Mouse (Mus musculus) fibroblast of lung, adult 2 months (primary cell): ENCODE results near the gene Mthfd2l.

ENCODE experiments used
- DNase-seq: peaks from one replicate; pipeline ENCODE4 v3.0.0-alpha.2; 2011; ENCODE audit warnings: low read depth

The Mthfd2l gene

DNA sequence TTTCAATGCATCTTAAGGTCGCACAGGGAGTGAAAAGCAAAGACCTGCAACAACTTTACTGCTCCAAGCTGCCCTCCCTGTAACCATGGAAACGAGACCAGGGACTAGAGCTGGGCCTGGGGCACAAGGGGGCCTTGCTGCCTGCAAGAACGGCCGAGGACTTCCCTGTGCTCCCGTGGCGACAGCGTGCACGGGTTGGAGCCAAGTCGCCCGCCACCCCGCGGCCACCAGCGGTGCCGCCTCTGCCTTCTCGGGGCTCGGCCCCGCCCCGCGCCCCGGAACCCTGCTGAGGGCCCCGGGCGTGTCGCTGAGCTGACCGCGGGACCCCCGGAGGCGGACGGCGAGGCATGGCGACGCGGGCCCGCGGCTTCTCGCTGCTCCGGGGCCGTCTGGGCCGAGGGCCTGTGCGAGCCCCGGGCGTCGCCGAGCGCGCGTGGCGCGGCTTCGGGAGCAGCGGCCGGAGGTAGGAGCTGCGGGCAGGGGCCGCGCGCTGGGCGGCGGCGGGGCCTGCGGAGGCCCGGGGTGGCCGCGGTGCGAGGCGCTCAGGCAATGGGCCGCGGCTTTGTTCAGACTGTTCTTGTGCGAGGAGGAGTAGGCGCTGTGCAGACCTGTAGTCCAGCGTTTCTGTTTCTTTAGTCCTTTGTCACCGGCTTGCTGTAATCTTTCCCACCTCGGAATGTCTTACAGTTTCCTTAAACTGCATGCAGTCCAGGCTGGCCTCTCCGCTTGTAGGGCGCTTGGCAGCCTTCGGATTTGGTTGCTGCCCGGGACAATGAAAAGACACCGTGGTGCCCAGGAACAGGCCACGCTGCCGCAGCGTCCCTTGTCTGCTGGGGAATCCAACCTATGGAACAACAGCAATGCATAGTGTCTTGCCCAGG lies at the start of gene Mthfd2l:
Gene Mthfd2l (plus strand): TSS at position 147 of the 881 bp plus-strand sequence.
- DNase-seq, result peak; percentile 35

DNA sequence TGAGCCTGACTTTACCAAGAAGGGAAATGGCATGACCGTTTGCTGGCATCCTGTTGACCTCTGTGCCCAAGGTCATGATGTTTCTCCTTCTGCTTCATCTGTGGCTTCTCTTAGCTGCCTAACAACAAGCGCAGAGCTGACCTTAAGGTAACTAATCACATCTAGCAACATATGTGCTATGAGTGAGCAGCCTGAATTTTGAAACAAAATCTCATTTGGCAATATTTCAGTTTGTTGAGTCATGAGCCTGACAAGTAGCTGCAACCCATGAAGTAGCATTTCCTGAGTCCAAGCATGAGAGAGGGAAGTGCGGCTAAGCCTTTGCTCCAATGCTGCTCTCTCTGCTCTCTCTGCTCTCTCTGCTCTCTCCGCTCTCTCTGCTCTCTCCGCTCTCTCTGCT lies 49.2 kb upstream of the Mthfd2l start:
- no peak for DNase-seq

GRCm38 (mm10) chr5:90882146-90882545 lies 48.8 kb upstream of the Mthfd2l start:
- no peak for DNase-seq

DNA sequence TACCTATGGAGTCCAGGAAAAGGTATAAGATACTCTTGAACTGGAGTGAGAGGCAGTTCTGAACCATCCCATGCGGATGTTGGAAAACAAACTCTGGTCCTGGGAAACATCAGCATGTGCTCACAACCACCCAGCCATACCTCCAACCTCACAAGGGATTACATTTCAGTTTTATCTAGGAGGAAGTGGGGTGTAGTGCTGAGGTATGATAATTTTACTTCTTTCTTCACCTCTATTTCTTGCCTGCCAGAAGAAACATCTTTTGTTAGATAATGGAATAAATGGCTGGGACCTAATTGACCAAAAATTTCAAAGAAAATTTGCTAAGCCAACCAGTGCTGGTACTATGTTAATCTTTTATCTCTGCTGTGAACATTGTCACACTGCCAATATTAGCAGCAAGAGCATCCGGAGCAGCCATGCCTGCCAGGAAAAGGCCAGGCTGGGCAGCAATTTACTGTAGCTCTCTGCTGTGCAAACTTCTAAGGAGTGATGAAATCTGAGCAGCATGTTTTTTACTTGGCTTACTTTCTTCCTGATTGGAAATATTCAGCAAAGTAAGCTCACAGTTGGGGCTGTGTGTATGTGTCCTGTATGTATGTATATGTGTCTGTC lies 46.2 kb upstream of the Mthfd2l start:
- DNase-seq, result no peak

- DNase-seq, result no peak
Measured at GRCm38 (mm10) chr5:90888661-90889060, 42.3 kb upstream of the Mthfd2l start.

DNA sequence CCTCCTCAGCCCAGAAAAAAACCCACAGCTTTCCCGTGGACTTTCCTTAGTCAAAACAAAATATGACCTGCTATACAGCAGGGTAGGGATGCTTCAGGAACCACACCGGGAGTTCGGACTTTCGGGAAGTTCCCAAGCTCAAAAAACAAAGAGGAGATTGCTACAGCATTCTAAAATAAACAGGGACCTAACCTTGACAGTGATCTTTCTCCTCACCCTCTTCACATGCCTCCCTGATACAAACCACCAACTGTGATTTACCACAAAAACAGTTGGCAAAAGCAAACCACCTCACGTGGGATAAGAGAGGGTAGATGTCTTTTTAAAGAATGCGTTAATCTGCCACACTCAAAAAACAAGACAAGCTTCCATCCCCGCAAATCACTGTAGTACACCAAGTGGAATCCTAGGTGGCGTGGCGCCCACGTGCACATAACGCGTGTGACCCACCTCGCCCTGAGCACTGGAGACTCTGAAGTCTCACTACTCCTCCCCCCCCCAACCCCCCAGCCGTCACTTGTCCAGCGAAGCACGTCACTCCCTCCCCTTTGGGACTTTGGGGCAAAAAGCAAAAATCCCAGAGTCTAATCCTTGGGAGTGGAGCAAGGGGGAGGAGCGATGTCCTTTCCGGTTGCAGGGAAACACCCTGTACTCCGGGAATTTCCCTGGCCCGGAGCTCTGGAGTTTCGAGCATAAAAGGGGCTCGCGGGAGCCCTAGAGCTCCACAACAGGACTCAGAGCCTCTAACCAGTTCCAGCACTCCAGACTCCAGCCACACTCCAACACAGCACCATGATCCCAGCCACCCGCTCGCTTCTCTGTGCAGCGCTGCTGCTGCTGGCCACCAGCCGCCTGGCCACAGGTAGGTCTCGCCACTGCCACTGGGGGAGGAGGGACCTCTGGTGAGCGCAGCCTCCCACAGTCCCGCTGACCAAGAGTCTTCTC lies 40.1 kb upstream of the Mthfd2l start, which contains the start of gene Cxcl1:
Gene Cxcl1 (plus strand): TSS at position 723 of the 945 bp plus-strand sequence.
- no peak for DNase-seq

DNA sequence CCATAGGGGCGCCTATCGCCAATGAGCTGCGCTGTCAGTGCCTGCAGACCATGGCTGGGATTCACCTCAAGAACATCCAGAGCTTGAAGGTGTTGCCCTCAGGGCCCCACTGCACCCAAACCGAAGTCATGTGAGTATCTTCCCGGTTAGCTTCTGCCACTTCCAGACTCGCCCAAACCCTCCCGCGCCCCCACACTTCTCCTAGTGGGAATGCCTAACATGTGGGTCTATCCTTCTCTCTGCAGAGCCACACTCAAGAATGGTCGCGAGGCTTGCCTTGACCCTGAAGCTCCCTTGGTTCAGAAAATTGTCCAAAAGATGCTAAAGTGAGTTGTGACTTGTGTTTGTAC lies 39.5 kb upstream of the Mthfd2l start:
- DNase-seq, result no peak

DNA sequence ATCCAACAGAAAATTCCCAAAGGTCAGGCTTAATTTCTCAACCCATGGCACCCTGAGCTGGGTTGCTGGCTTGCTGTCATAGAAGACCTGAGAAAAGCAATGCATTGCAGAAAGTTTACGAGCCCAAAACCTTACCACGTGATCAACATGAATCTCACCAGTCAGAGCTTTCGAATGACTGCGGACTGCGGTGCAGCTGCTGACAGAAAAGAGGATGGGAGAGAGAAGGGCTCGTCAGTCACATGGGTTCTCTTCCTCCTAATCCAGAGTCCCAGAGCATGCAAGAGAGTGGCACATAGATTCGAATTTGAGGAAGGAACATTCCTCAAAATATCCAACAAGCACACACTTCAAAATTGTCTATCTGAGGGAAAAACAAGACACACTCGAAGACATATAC lies 36.7 kb upstream of the Mthfd2l start:
- no peak for DNase-seq

DNA sequence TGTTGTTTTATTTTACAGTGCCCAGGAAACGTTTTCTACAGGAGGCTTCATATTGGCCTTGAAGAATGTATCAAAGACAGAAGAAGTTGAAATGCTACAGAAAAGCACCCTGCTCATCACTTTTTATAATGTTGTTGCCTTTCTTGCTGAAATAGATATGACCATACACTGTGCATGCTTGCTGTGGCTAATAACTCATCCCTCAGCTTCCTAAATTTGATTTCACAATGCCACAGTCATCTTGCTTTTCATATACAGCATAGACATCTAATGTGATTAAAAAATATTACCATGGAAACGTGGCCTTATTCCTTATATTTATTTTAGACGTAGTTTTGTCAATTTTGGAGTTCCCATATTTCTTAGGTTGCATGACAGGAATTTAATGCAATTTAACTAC lies 33.5 kb upstream of the Mthfd2l start:
- no peak for DNase-seq

DNA sequence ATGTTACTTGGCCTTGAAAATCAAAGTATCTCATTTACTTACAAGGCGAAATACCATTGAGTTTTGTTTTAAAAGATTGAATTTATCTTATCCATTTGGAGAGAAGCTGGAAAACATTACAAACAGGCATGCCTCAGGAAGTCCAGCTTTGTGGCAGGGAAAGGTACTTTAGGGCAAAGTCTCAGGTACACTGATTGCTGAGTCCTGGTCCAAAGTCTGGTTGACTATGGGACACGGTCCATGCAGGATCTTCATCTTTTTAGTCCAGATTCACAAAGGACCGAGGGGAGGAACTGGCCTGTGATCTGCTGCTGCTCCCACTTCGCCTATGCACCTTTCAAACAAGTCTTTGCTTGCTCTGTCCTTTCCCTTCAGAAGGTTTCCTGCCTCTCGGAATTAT lies 31.6 kb upstream of the Mthfd2l start:
- DNase-seq, result no peak

DNA sequence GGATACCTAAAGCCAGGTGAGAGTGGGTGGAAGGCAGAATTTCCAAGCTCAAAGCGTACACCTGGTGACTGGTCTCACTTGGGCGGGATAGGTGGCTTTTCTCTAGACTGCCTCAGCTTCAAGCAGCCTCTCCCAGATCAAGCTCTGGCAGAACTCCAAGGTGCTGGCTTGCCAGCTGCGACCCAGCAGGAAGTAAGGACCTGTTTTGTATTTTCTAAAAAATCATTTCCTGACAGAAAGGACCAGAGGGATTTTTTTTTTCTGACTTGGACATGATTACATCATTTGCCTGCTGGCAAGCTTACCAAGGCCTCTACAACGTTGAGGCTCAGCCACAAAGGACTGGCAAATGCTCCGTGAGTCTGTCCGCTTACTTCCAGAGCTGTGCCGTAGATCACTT lies 30.8 kb upstream of the Mthfd2l start:
- no peak for DNase-seq

- no peak for DNase-seq
Measured at GRCm38 (mm10) chr5:90900688-90901087, 30.2 kb upstream of the Mthfd2l start.

- no peak for DNase-seq
Measured at GRCm38 (mm10) chr5:90902380-90903260, 28.3 kb upstream of the Mthfd2l start.

DNA sequence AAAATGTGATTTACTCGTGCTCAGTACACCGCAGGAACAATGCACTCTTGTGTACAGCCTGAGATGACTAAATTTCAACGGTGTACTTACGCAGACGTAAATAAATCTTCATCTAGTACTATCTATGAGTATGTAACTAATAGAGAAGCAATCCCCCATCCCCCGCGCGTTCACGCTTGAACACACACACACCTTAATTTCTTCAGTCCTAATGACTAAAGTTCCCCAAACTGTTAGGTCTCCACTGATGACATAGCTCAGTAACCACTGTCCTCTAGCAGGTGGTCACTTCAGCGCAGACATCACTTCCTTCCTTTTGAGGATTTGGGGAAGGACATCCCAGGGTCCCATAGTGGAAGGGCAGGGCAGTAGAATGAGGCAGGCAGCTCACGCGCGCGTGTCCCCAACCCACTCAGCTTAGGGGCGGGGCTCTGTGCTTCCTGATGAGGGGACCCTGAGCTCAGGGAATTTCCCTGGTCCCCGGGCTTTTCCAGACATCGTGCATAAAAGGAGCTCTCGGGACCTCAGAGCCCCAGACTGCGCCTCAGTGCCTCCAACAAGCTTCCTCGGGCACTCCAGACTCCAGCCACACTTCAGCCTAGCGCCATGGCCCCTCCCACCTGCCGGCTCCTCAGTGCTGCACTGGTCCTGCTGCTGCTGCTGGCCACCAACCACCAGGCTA lies 27.4 kb upstream of the Mthfd2l start, which contains the start of gene Cxcl2:
Gene Cxcl2 (plus strand): TSS at position 533 of the 682 bp plus-strand sequence.
- no peak for DNase-seq

- peak; percentile 36 for DNase-seq
Measured at GRCm38 (mm10) chr5:90908983-90909382, 21.9 kb upstream of the Mthfd2l start.

- no peak for DNase-seq
Measured at GRCm38 (mm10) chr5:90919495-90919894, 11.4 kb upstream of the Mthfd2l start.

GRCm38 (mm10) chr5:90922958-90923357 lies 8.0 kb upstream of the Mthfd2l start:
- no peak for DNase-seq

DNA sequence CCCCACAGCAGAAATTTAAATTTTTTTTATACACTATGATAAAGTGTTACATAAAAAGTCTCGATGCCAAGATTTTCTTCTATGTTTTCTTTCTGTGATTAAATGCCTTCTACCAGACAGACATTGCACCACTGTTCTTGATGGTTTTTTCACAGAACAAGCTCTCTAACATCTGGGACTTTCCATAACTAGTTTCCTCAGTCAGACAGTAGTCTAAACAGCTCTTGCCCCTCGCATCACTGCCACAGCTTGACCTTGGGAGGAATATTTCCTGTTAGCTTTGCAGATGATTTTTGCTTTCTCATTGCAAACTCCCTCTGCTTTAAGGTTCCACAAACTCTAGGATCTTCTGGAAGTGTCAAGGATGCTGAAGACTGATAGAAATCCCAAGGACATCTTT lies 371 bp upstream of the Mthfd2l start:
- DNase-seq, result peak; percentile 25

- peak; percentile 23 for DNase-seq
Measured at GRCm38 (mm10) chr5:90931911-90932310, 994 bp downstream of the Mthfd2l start.

DNA sequence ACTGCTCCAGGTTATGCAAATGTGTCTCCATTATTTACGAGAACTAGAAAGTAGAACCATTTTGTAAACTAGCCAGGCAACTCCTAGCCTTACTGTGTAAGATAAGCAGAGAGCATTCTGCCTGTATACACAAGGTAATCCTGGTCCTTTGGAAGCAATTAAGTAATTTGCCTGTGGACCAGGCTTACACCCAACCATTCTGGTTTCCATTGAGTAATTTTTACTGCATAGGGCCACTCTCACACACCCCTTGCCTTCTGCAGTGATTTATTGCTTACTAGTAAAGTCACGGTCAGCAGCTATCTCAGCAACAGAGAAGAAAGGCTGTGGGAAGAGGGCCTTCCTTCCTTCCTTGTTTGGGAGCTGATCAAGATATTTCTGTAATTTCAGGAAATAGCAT lies 5.8 kb downstream of the Mthfd2l start:
- DNase-seq, result no peak

DNA sequence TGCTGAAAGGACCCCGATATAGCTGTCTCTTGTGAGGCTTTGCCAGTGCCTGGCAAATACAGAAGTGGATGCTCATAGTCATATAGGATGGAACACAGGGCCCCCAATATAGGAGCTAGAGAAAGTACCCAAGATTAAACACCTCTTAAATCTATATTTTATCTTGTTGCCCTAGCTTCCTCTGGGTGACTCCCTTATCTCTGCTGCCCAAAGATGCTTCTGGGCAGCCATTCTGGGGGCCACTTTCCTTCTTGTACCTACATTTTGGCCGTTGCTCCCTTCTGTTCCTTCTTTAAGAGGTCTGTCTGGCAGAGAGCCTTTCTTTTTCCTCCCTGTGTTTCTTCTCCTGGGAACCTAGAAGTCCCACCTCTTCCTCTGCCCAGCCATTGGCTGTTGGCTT lies 14.5 kb downstream of the Mthfd2l start:
- DNase-seq, result no peak
